Mouse (Mus musculus) heart, adult 2 months (tissue): Measurements from ENCODE around the gene Tent5b. TPM values are rescaled to one million over a fixed set of nuclear protein-coding genes. Genes with fewer than 3 reads are reported as not detected.
A peak's percentile ranks its signal among the peaks of the same experiment; 100 is the strongest.

Experiments used
- DNase-seq, 2 experiments: peaks; one replicate each; pipeline ENCODE4 v3.0.0; 2021
- H3K27ac ChIP-seq: fragments of 200-600 bp; 2 replicates; pipeline ENCODE4 v1.8.1; 2022
- H3K27me3 ChIP-seq: fragments of 200-500 bp; 2 replicates; pipeline ENCODE4 v1.6.1; 2012; ENCODE audit warnings: mild to moderate bottlenecking, low read length, inconsistent platforms, mixed read lengths; ENCODE audit not compliant: control insufficient read depth, insufficient read depth
- H3K36me3 ChIP-seq: fragments of 200-500 bp; 2 replicates; pipeline ENCODE4 v1.6.1; 2012; ENCODE audit warnings: low read length, inconsistent platforms; ENCODE audit not compliant: control insufficient read depth, insufficient read depth
- H3K4me1 ChIP-seq: fragments of 200-500 bp; 2 replicates; pipeline ENCODE4 v1.6.1; 2011; ENCODE audit warnings: low read length; ENCODE audit not compliant: control insufficient read depth, insufficient read depth
- H3K4me3 ChIP-seq: fragments of 200-600 bp; 2 replicates; pipeline ENCODE4 v1.8.1; 2022
- H3K79me2 ChIP-seq: fragments of 200-500 bp; replicated peaks from 2 replicates; pipeline ENCODE4 v1.6.1; 2012; ENCODE audit warnings: mild to moderate bottlenecking, inconsistent platforms, low read length, moderate library complexity, mixed read lengths; ENCODE audit not compliant: control insufficient read depth, insufficient read depth
- H3K9ac ChIP-seq: fragments of 200-500 bp; 2 replicates; pipeline ENCODE4 v1.6.1; 2012; ENCODE audit warnings: low read depth, mild to moderate bottlenecking, control low read depth, inconsistent platforms, low read length, mixed read lengths
- CTCF ChIP-seq: fragments of 200-600 bp; IDR thresholded peaks from 2 replicates; pipeline ENCODE4 v1.8.1; 2022; ENCODE audit warnings: antibody characterized with exemption, mild to moderate bottlenecking, moderate library complexity
- EP300 ChIP-seq: fragments of 200-500 bp; IDR thresholded peaks from 2 replicates; pipeline ENCODE4 v1.6.1; 2011; ENCODE audit warnings: low read depth, low read length, control low read depth; ENCODE audit not compliant: insufficient read depth
- POLR2A ChIP-seq: fragments of 200-500 bp; IDR thresholded peaks from 2 replicates; pipeline ENCODE4 v1.6.1; 2011; ENCODE audit warnings: mild to moderate bottlenecking, low read depth, low read length, control low read depth; ENCODE audit not compliant: insufficient read depth
- WGBS: fragments of 180-500 bp; shearing (Covaris S2); methylation state at CpG from one replicate; pipeline ENCODE4 v1.1.7; 2018; 5-methylcytosine and 5-hydroxymethylcytosine counted together
- intact Hi-C: fragments of 180-260 bp; cut with DNase I; formaldehyde crosslinking; loops from one replicate; pipeline ENCODE4 v1.15.1; 2025
- long read RNA-seq: library from polyadenylated mRNA; stranded (forward); transcript quantifications from one replicate; pipeline ENCODE4 v2.0.0, GENCODE M21; 2021
- polyA plus RNA-seq: library from polyadenylated mRNA; depleted of rRNA; stranded (reverse); fragments of >200 nt; gene quantifications from 2 replicates; pipeline ENCODE4 v1.2.3, GENCODE M21; 2012; rRNA removed
- total RNA-seq, 2 experiments: library from RNA; stranded (reverse); gene quantifications; 2 replicates each; pipeline ENCODE4 v1.2.3; 2021

Gene Tent5b
- total RNA-seq (1 to 10 TPM; 2.0 to 2.3 TPM), polyA plus RNA-seq (1.4 and 1.9 TPM in 2 replicates)
- long read RNA-seq, partial matches to known transcripts = 0 of 2 reads
- long read RNA-seq, other reads (novel, unspliced or antisense) = 0 of 2 reads

- intact Hi-C loops = loop anchor here (1.0 kb wide), 2 partner anchors 15 to 34 kb away; no protein-coding TSS in a partner anchor
These were observed at the start of gene Tent5b for GRCm38 (mm10) chr4:133479458-133480184. Gene Tent5b (plus strand): TSS chr4:133480132.

GRCm38 (mm10) chr4:133431508-133431907 lies 48.4 kb upstream of the Tent5b start:
- H3K27ac ChIP-seq = no peak overlapping the region
- H3K4me3 ChIP-seq = no peak overlapping the region
- intact Hi-C loops = no loop called here
- no peak for DNase-seq
- H3K36me3 ChIP-seq = no peaks in the 10 kb centered on the region
- H3K9ac ChIP-seq = no peak overlapping the region
- WGBS = 80% methylated on average over 6 of the region's 6 CpGs
- no peaks in the 10 kb centered on the region for H3K4me1 ChIP-seq
- no peaks in the 10 kb centered on the region for H3K27me3 ChIP-seq
- H3K79me2 ChIP-seq = no peaks in the 10 kb centered on the region
- no peak for TF ChIP-seq EP300
- no peak for TF ChIP-seq POLR2A
- no peak for TF ChIP-seq CTCF

More at GRCm38 (mm10) chr4:133479458-133480184, at the start of gene Tent5b:
- peak; percentile 97 to 98 for DNase-seq
- Histone ChIP-seq H3K9ac (peak within 1 kb of the TSS; percentile 59), H3K79me2 (no peaks in the 10 kb centered on the region), H3K27me3 (no peaks in the 10 kb centered on the region), H3K4me1 (peaks cover 2% of the 10 kb centered on the region; the same call in 1 of the 2 replicates), H3K4me3 (peak within 1 kb of the TSS; percentile 57), H3K27ac (no peak within 1 kb of the TSS), H3K36me3 (no peaks in the 10 kb centered on the region)
- WGBS = 5% methylated on average over 29 of the region's 29 CpGs
- TF ChIP-seq CTCF = peak; percentile 97
- TF ChIP-seq POLR2A = 0 out of 2 replicates have a peak, but pooled peaks have one; percentile 34
- peak; percentile 44; the same call in 1 of the 2 replicates for TF ChIP-seq EP300

- intact Hi-C loops = no loop called here
- no peak for DNase-seq
- Histone ChIP-seq H3K27me3 (no peaks in the 10 kb centered on the region), H3K36me3 (no peaks in the 10 kb centered on the region), H3K9ac (no peak overlapping the region), H3K79me2 (no peaks in the 10 kb centered on the region), H3K27ac (no peak overlapping the region), H3K4me1 (no peaks in the 10 kb centered on the region), H3K4me3 (no peak overlapping the region)
- TF ChIP-seq POLR2A (no peak), EP300 (no peak), CTCF (no peak)
- WGBS = 22% methylated on average over 17 of the region's 17 CpGs
These were observed 47.3 kb upstream of the Tent5b start for GRCm38 (mm10) chr4:133432560-133433171.

GRCm38 (mm10) chr4:133435921-133436320 lies 44.0 kb upstream of the Tent5b start:
- H3K9ac ChIP-seq = no peak overlapping the region
- 87% methylated on average over 11 of the region's 11 CpGs for WGBS
- intact Hi-C loops = no loop called here

GRCm38 (mm10) chr4:133439460-133440376 lies 40.2 kb upstream of the Tent5b start:
- Histone ChIP-seq H3K4me1 (peaks cover 6% of the 10 kb centered on the region), H3K27ac (peak overlapping the region; percentile 53), H3K27me3 (no peaks in the 10 kb centered on the region), H3K79me2 (no peaks in the 10 kb centered on the region), H3K36me3 (no peaks in the 10 kb centered on the region), H3K4me3 (peak overlapping the region; percentile 30), H3K9ac (no peak overlapping the region)
- no peak for TF ChIP-seq POLR2A
- WGBS = 16% methylated on average over 17 of the region's 17 CpGs
- intact Hi-C loops = no loop called here
- DNase-seq = no peak

More at GRCm38 (mm10) chr4:133435921-133436320, 44.0 kb upstream of the Tent5b start:
- Histone ChIP-seq H3K4me3 (no peak overlapping the region), H3K36me3 (no peaks in the 10 kb centered on the region), H3K27me3 (no peaks in the 10 kb centered on the region), H3K27ac (no peak overlapping the region), H3K79me2 (no peaks in the 10 kb centered on the region), H3K4me1 (peaks cover 6% of the 10 kb centered on the region)
- no peak for DNase-seq
- no peak for TF ChIP-seq POLR2A
